Mouse (Mus musculus) ES-E14 (cell line): ENCODE data around the gene Gm42688. TPM values are rescaled to one million over a fixed set of nuclear protein-coding genes. Genes with fewer than 3 reads are reported as not detected.

Source experiments
- DNase-seq: peaks from one replicate; pipeline ENCODE4 v3.0.0-alpha.2; 2013; ENCODE audit warnings: low read depth, low spot score
- H3K27ac ChIP-seq: 2 replicates; pipeline ENCODE4 v1.5.1; 2012; ENCODE audit warnings: low read depth, mild to moderate bottlenecking, low read length, moderate library complexity, mixed read lengths; ENCODE audit not compliant: poor library complexity, insufficient read depth, severe bottlenecking
- H3K36me3 ChIP-seq: 2 replicates; pipeline ENCODE4 v1.6.1; 2012; ENCODE audit warnings: mild to moderate bottlenecking, low read length, moderate library complexity, mixed read lengths; ENCODE audit not compliant: control insufficient read depth, poor library complexity, insufficient read depth, severe bottlenecking
- H3K4me1 ChIP-seq, 2 experiments: fragments of 150-350 bp in 1 of 2; sonication (generic) in 1 of 2; 2 replicates each; pipeline ENCODE4 v1.6.1; 2012; ENCODE audit warnings: low read length in 2 of 2, mild to moderate bottlenecking in 1 of 2, mixed read lengths in 1 of 2; ENCODE audit not compliant: control insufficient read depth in 2 of 2, insufficient read depth in 2 of 2, poor library complexity in 1 of 2
- H3K4me3 ChIP-seq, 2 experiments: fragments of 150-350 bp in 1 of 2; sonication (generic) in 1 of 2; 2 replicates each; pipeline ENCODE4 v1.5.1; 2012; ENCODE audit warnings: low read length in 2 of 2, low read depth in 1 of 2, mild to moderate bottlenecking in 1 of 2, mixed read lengths in 1 of 2; ENCODE audit not compliant: insufficient read depth in 1 of 2, poor library complexity in 1 of 2, severe bottlenecking in 1 of 2
- H3K9ac ChIP-seq: 2 replicates; pipeline ENCODE4 v1.6.1; 2012; ENCODE audit warnings: low read depth, mild to moderate bottlenecking, low read length, mixed read lengths; ENCODE audit not compliant: poor library complexity, insufficient read depth, severe bottlenecking
- H3K9me3 ChIP-seq: fragments of 150-350 bp; sonication (generic); 2 replicates; pipeline ENCODE4 v1.6.1; 2012; ENCODE audit warnings: low read depth, mild to moderate bottlenecking, low read length; ENCODE audit not compliant: control insufficient read depth, insufficient read depth
- CHD2 ChIP-seq: IDR thresholded peaks from 2 replicates; pipeline ENCODE4 v1.6.1; 2014; ENCODE audit warnings: mild to moderate bottlenecking, low read depth, low read length, inconsistent platforms
- HCFC1 ChIP-seq: IDR thresholded peaks from 2 replicates; pipeline ENCODE4 v1.6.1; 2012; ENCODE audit warnings: low read length, inconsistent platforms, borderline replicate concordance; ENCODE audit not compliant: insufficient read depth
- MAFK ChIP-seq: IDR thresholded peaks from 2 replicates; pipeline ENCODE4 v1.6.1; 2014; ENCODE audit warnings: mild to moderate bottlenecking, low read depth, low read length, inconsistent platforms; ENCODE audit not compliant: insufficient read depth
- ZC3H11A ChIP-seq: IDR thresholded peaks from 2 replicates; pipeline ENCODE4 v1.6.1; 2012; ENCODE audit warnings: low read depth, mild to moderate bottlenecking, inconsistent platforms, low read length, borderline replicate concordance
- ZNF384 ChIP-seq: IDR thresholded peaks from 2 replicates; pipeline ENCODE4 v1.6.1; 2012; ENCODE audit warnings: low read depth, low read length, inconsistent platforms
- in situ Hi-C, 2 experiments: fragments of 600-800 bp; cut with MboI; formaldehyde crosslinking; loops; one replicate each; pipeline ENCODE4 v1.15.1; 2025; ENCODE audit warnings: low sequenced_read_pairs in 2 of 2, inconsistent platforms in 1 of 2; ENCODE audit not compliant: unreplicated experiment in 2 of 2
- total RNA-seq: library from RNA; depleted of rRNA; stranded (reverse); fragments of 300-350 nt; gene quantifications from 2 replicates; pipeline ENCODE4 v1.2.3, GENCODE M21; 2012

The Gm42688 gene
- total RNA-seq, 1 experiment = 1.3 TPM

GRCm38 (mm10) chr6:83068706-83069487 lies 32.5 kb upstream of the Gm42688 start:
- Histone ChIP-seq H3K27ac (no peak overlapping the region), H3K4me3 (peak overlapping the region; percentile 43 to 62), H3K4me1 (peaks cover 0 to 3% of the 10 kb centered on the region in 2 experiments; a peak in 1 of 4 replicates), H3K9me3 (no peaks in the 10 kb centered on the region), H3K9ac (no peak overlapping the region), H3K36me3 (no peaks in the 10 kb centered on the region)
- no peak for TF ChIP-seq MAFK
- TF ChIP-seq CHD2 = no peak
- TF ChIP-seq ZC3H11A = no peak
- TF ChIP-seq HCFC1 = no peak
- no peak for TF ChIP-seq ZNF384
- in situ Hi-C loops = loop anchor here (25.0 kb wide), 2 partner anchors 643 to 1518 kb away; partner anchors contain the start of genes Cyp26b1 (in 1 of the 2) and Vax2 (in 1 of the 2)
- no peak for DNase-seq

GRCm38 (mm10) chr6:83069488-83070246 lies 31.8 kb upstream of the Gm42688 start:
- H3K36me3 ChIP-seq = no peaks in the 10 kb centered on the region
- in situ Hi-C loops = loop anchor here (5.0 to 25.0 kb wide), 3 partner anchors 643 to 1518 kb away; partner anchors contain the start of genes Vax2 (in 2 of the 2) and Cyp26b1 (in 1 of the 2)
- no peaks in the 10 kb centered on the region for H3K9me3 ChIP-seq
- H3K9ac ChIP-seq = no peak overlapping the region
- H3K4me3 ChIP-seq = peak overlapping the region; percentile 47 to 62
- no peak for TF ChIP-seq ZC3H11A
- no peak for TF ChIP-seq CHD2
- TF ChIP-seq MAFK = no peak
- TF ChIP-seq ZNF384 = no peak
- TF ChIP-seq HCFC1 = no peak
- no peak overlapping the region for H3K27ac ChIP-seq
- no peak for DNase-seq
- H3K4me1 ChIP-seq = peaks cover 0 to 3% of the 10 kb centered on the region in 2 experiments; a peak in 1 of 4 replicates

- Histone ChIP-seq H3K9me3 (no peaks in the 10 kb centered on the region), H3K36me3 (no peaks in the 10 kb centered on the region), H3K4me1 (peaks cover 0 to 3% of the 10 kb centered on the region in 2 experiments; a peak in 1 of 4 replicates), H3K9ac (no peak within 1 kb of the TSS), H3K4me3 (peak within 1 kb of the TSS; percentile 47 to 62), H3K27ac (no peak within 1 kb of the TSS)
- in situ Hi-C loops = loop anchor here (5.0 to 25.0 kb wide), 3 partner anchors 642 to 1517 kb away; partner anchors contain the start of genes Vax2 (in 2 of the 2) and Cyp26b1 (in 1 of the 2)
- TF ChIP-seq HCFC1 = no peak
- TF ChIP-seq ZNF384 = no peak
- no peak for TF ChIP-seq MAFK
- TF ChIP-seq CHD2 = no peak
- TF ChIP-seq ZC3H11A = no peak
- DNase-seq = no peak
Observed at GRCm38 (mm10) chr6:83070247-83070310, 31.3 kb upstream of the Gm42688 start, which contains the start of gene Tlx2. Gene Tlx2, minus strand, starts transcription at chr6:83070293.

GRCm38 (mm10) chr6:83070311-83071219 lies 30.9 kb upstream of the Gm42688 start:
- Histone ChIP-seq H3K4me3 (peak overlapping the region; percentile 47 to 55), H3K9me3 (no peaks in the 10 kb centered on the region), H3K27ac (no peak overlapping the region), H3K36me3 (no peaks in the 10 kb centered on the region), H3K9ac (no peak overlapping the region), H3K4me1 (peaks cover 0 to 3% of the 10 kb centered on the region in 2 experiments; a peak in 1 of 4 replicates)
- in situ Hi-C loops = loop anchor here (5.0 to 25.0 kb wide), 3 partner anchors 642 to 1517 kb away; partner anchors contain the start of genes Vax2 (in 2 of the 2) and Cyp26b1 (in 1 of the 2)
- no peak for TF ChIP-seq CHD2
- TF ChIP-seq ZNF384 = no peak
- no peak for TF ChIP-seq MAFK
- no peak for TF ChIP-seq HCFC1
- no peak for TF ChIP-seq ZC3H11A
- DNase-seq = no peak
